ENCODE assay signal across 23 mouse cellular contexts in the genomic region with DNA sequence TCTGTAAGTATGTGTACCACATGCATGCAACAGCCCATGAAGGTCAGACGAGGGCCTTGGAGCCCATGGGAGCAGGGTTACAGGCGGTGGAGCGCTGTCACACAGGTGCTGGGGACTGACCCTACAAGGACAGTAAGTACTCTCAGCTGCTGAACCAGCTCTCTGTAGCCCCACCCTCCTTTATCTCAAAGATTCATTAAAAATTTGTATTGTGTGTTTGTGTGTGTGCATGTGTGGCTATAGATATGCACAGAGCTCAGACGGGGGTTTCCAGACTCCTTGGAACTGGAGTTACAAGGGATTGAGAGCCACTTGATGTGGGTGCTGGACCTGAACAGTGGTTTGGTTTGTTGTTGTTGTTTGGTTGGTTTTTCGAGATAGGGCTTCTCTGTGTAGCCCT. TPM values are rescaled to one million over a fixed set of nuclear protein-coding genes. Genes with fewer than 3 reads are reported as not detected.
DNase-seq lines count a peak whose midpoint lies in the region; ATAC-seq and TF ChIP-seq lines count a peak whose summit lies in the region.
"Had no signal": no experiment of that assay in that cellular context is flagged by ENCODE, and none has a peak within 500 bp of the region (broad histone marks: within the 10 kb centered on the region; RNA-seq: fewer than 3 reads in every experiment).

No protein-coding gene starts in this region.

- H3K36me3 ChIP-seq in liver, embryonic 12.5 days: no peaks in the 10 kb centered on the region
- H3K36me3 ChIP-seq in liver, embryonic 16.5 days (ENCODE audit: control insufficient read depth, insufficient read depth): no peaks in the 10 kb centered on the region
- H3K36me3 ChIP-seq in stomach, postnatal 0 days (ENCODE audit: control insufficient read depth, insufficient read depth, low read length): no peaks in the 10 kb centered on the region
- H3K36me3 ChIP-seq in heart, adult 2 months (ENCODE audit: control insufficient read depth, insufficient read depth, low read length): no peaks in the 10 kb centered on the region
- H3K36me3 ChIP-seq: embryonic facial prominence, embryonic 13.5 days; heart, embryonic 13.5 days; hindbrain, embryonic 13.5 days had no signal

- no peak overlapping the region for H3K4me3 ChIP-seq in liver, embryonic 12.5 days
- no peak overlapping the region for H3K4me3 ChIP-seq in liver, embryonic 16.5 days (ENCODE audit: low read depth, low read length)
- H3K4me3 ChIP-seq in stomach, postnatal 0 days (ENCODE audit: low read depth, low read length): no peak overlapping the region
- no peak overlapping the region for H3K4me3 ChIP-seq in heart, adult 2 months
- H3K4me3 ChIP-seq: embryonic facial prominence, embryonic 13.5 days; forebrain, embryonic 13.5 days; gastrocnemius, adult 2 months; heart, embryonic 13.5 days; hindbrain, embryonic 13.5 days had no signal

- TF ChIP-seq POLR2A in heart, adult 2 months (IDR thresholded peaks at IDR 0.05; ENCODE audit: insufficient read depth, low read depth, low read length): no peak

- peaks cover 65% of the 10 kb centered on the region for H3K4me1 ChIP-seq in liver, embryonic 12.5 days
- peaks cover 24% of the 10 kb centered on the region for H3K4me1 ChIP-seq in liver, embryonic 16.5 days (ENCODE audit: control insufficient read depth, low read depth, low read length)
- no peaks in the 10 kb centered on the region for H3K4me1 ChIP-seq in stomach, postnatal 0 days (replicated peaks; ENCODE audit: control insufficient read depth, insufficient read depth)
- no peaks in the 10 kb centered on the region for H3K4me1 ChIP-seq in heart, adult 2 months (ENCODE audit: control insufficient read depth, insufficient read depth, low read length)
- H3K4me1 ChIP-seq: embryonic facial prominence, embryonic 13.5 days; forebrain, embryonic 13.5 days; hindbrain, embryonic 13.5 days had no signal

- H3K4me2 ChIP-seq in liver, embryonic 12.5 days: no peak overlapping the region
- H3K4me2 ChIP-seq in liver, embryonic 16.5 days (ENCODE audit: low read depth, low read length): no peak overlapping the region
- H3K4me2 ChIP-seq in stomach, postnatal 0 days (replicated peaks; ENCODE audit: low read depth): no peak overlapping the region
- H3K4me2 ChIP-seq: embryonic facial prominence, embryonic 13.5 days; forebrain, embryonic 13.5 days; heart, embryonic 13.5 days; hindbrain, embryonic 13.5 days had no signal

- no peak for TF ChIP-seq CTCF in stomach, postnatal 0 days (IDR thresholded peaks at IDR 0.05; ENCODE audit: low read depth)
- TF ChIP-seq CTCF in heart, adult 2 months (IDR thresholded peaks at IDR 0.05): no peak

- 61% methylated on average over 5 of the region's 5 CpGs for WGBS in liver, embryonic 12.5 days (ENCODE audit: insufficient replicate concordance)
- 46% methylated on average over 5 of the region's 5 CpGs for WGBS in liver, embryonic 16.5 days (ENCODE audit: insufficient replicate concordance)
- 73% methylated on average over 5 of the region's 5 CpGs for WGBS in stomach, postnatal 0 days
- WGBS in heart, adult 2 months: 78% methylated on average over 5 of the region's 5 CpGs

- peaks cover 6% of the 10 kb centered on the region; the same call in 1 of the 2 replicates for H3K27me3 ChIP-seq in liver, embryonic 12.5 days (replicated peaks)
- H3K27me3 ChIP-seq in liver, embryonic 16.5 days (ENCODE audit: control insufficient read depth, insufficient read depth, low read depth, low read length): no peaks in the 10 kb centered on the region
- H3K27me3 ChIP-seq in stomach, postnatal 0 days (ENCODE audit: control insufficient read depth, insufficient read depth, low read length): no peaks in the 10 kb centered on the region
- no peaks in the 10 kb centered on the region for H3K27me3 ChIP-seq in heart, adult 2 months (ENCODE audit: control insufficient read depth, insufficient read depth, low read length)
- H3K27me3 ChIP-seq: embryonic facial prominence, embryonic 13.5 days; forebrain, embryonic 13.5 days; hindbrain, embryonic 13.5 days had no signal

- H3K27ac ChIP-seq in liver, embryonic 12.5 days: peak overlapping the region; percentile 83
- H3K27ac ChIP-seq in liver, embryonic 16.5 days (ENCODE audit: low read length): 0 out of 2 replicates have a peak overlapping the region, but pooled peaks have one; percentile 23
- no peak overlapping the region for H3K27ac ChIP-seq in stomach, postnatal 0 days (replicated peaks)
- no peak overlapping the region for H3K27ac ChIP-seq in heart, adult 2 months
- H3K27ac ChIP-seq: embryonic facial prominence, embryonic 13.5 days; forebrain, embryonic 13.5 days; gastrocnemius, adult 2 months; heart, embryonic 13.5 days; hindbrain, embryonic 13.5 days; hindbrain, postnatal 0 days had no signal

- H3K9me3 ChIP-seq in liver, embryonic 12.5 days (replicated peaks): no peaks in the 10 kb centered on the region
- H3K9me3 ChIP-seq in liver, embryonic 16.5 days (replicated peaks; ENCODE audit: control insufficient read depth, low read length): no peaks in the 10 kb centered on the region; the same call in 1 of the 2 replicates
- no peaks in the 10 kb centered on the region for H3K9me3 ChIP-seq in stomach, postnatal 0 days (ENCODE audit: control insufficient read depth, low read length)
- H3K9me3 ChIP-seq: embryonic facial prominence, embryonic 13.5 days; forebrain, embryonic 13.5 days; hindbrain, embryonic 13.5 days had no signal

- intact Hi-C loops in heart, adult 2 months (cut with DNase I): no loop called here

- H3K9ac ChIP-seq in liver, embryonic 12.5 days: no peak overlapping the region
- no peak overlapping the region for H3K9ac ChIP-seq in liver, embryonic 16.5 days (ENCODE audit: low read depth, low read length)
- H3K9ac ChIP-seq in stomach, postnatal 0 days (ENCODE audit: low read length): no peak overlapping the region
- H3K9ac ChIP-seq in heart, adult 2 months (ENCODE audit: low read depth, low read length): no peak overlapping the region
- H3K9ac ChIP-seq: embryonic facial prominence, embryonic 13.5 days; forebrain, embryonic 13.5 days; forebrain, postnatal 0 days; heart, embryonic 13.5 days; hindbrain, embryonic 13.5 days had no signal

- no peaks in the 10 kb centered on the region for H3K79me2 ChIP-seq in heart, adult 2 months (replicated peaks; ENCODE audit: control insufficient read depth, insufficient read depth, low read length)

- peak; percentile 69 for ATAC-seq in liver, embryonic 12.5 days
- peak; percentile 62 for ATAC-seq in liver, embryonic 16.5 days (ENCODE audit: low read depth)
- ATAC-seq in stomach, postnatal 0 days (ENCODE audit: low FRiP score, low TSS enrichment): no peak
- ATAC-seq: forebrain, embryonic 13.5 days; forebrain, postnatal 0 days; hindbrain, postnatal 0 days had no signal

- peak; percentile 64 for DNase-seq in c-Kit-positive CD71-positive TER-119-positive erythroid progenitor cells, embryonic 14.5 days (ENCODE audit: low spot score)
- no peak for DNase-seq in left cerebral cortex, adult 9 months (ENCODE audit: low spot score in 2 of 2)
- DNase-seq in stomach, postnatal 0 days (ENCODE audit: low spot score): no peak
- DNase-seq in heart, adult 2 months: no peak
- no peak for DNase-seq in layer of hippocampus, adult 9-11 months
- DNase-seq: adrenal gland, adult 8-10 months; adrenal gland, postnatal 36 days; cerebellum, adult 11-12 months; cerebellum, adult 9-10 months; cerebellum, postnatal 25 days; forebrain, postnatal 0 days; gastrocnemius, adult 2 months; gastrocnemius, postnatal 25 days; heart, postnatal 4 days had no signal

- no peak for TF ChIP-seq EP300 in stomach, postnatal 0 days (optimal IDR thresholded peaks at IDR 0.05)
- no peak for TF ChIP-seq EP300 in heart, adult 2 months (IDR thresholded peaks at IDR 0.05; ENCODE audit: insufficient read depth, low read depth, low read length)

RNA-seq across cellular contexts. Expression of gene Aqp3, which starts 16.2 kb away (rescaled TPM):
- 20.9 and 22.3 TPM in 2 replicates for polyA plus RNA-seq in liver, embryonic 12.5 days (2016; fragmentation: Nextera tagmentation; extraction: Ambion mirVana)
- polyA plus RNA-seq in liver, embryonic 16.5 days (2015; fragmentation: Nextera tagmentation; extraction: Ambion mirVana): 10.4 and 11.4 TPM in 2 replicates
- polyA plus RNA-seq in stomach, postnatal 0 days (2015; fragmentation: Nextera tagmentation; extraction: Ambion mirVana): 202 and 227 TPM in 2 replicates
- total RNA-seq in heart, adult 2 months (2021): not detected
- polyA plus RNA-seq in heart, adult 2 months (2012; rRNA removed): 0.20 and 4.2 TPM in 2 replicates
- total RNA-seq: CH12.LX; forebrain, postnatal 0 days; gastrocnemius, adult 2 months; gastrocnemius, postnatal 25 days; granulocyte monocyte progenitor cell, adult 5-6 weeks had no signal
- polyA plus RNA-seq: forebrain, embryonic 13.5 days; hindbrain, embryonic 13.5 days had no signal

RNA-seq across cellular contexts. Expression of gene Aqp7, which starts 33.8 kb away (rescaled TPM):
- polyA plus RNA-seq in liver, embryonic 12.5 days (2016; fragmentation: Nextera tagmentation; extraction: Ambion mirVana): 1.3 and 1.8 TPM in 2 replicates
- 1.1 and 1.4 TPM in 2 replicates for polyA plus RNA-seq in liver, embryonic 16.5 days (2015; fragmentation: Nextera tagmentation; extraction: Ambion mirVana)
- polyA plus RNA-seq in stomach, postnatal 0 days (2015; fragmentation: Nextera tagmentation; extraction: Ambion mirVana): 0.39 and 0.47 TPM in 2 replicates
- 10 to 100 TPM; 21.6 to 33.0 TPM for total RNA-seq in heart, adult 2 months (2021)
- polyA plus RNA-seq in heart, adult 2 months (2012; rRNA removed): 32.7 and 53.4 TPM in 2 replicates
- total RNA-seq: CH12.LX; forebrain, postnatal 0 days; granulocyte monocyte progenitor cell, adult 5-6 weeks; hindbrain, postnatal 0 days had no signal
- polyA plus RNA-seq: forebrain, embryonic 13.5 days; forebrain, postnatal 0 days; heart, embryonic 13.5 days; hindbrain, embryonic 13.5 days had no signal

RNA-seq across cellular contexts. Expression of gene Nol6, which starts 42.5 kb away (rescaled TPM):
- 21.9 and 22.0 TPM in 2 replicates for polyA plus RNA-seq in liver, embryonic 12.5 days (2016; fragmentation: Nextera tagmentation; extraction: Ambion mirVana)
- polyA plus RNA-seq in liver, embryonic 16.5 days (2015; fragmentation: Nextera tagmentation; extraction: Ambion mirVana): 8.5 and 10.1 TPM in 2 replicates
- polyA plus RNA-seq in stomach, postnatal 0 days (2015; fragmentation: Nextera tagmentation; extraction: Ambion mirVana): 9.5 and 10.9 TPM in 2 replicates
- total RNA-seq in heart, adult 2 months (2021): 10 to 100 TPM; 14.9 to 16.4 TPM
- polyA plus RNA-seq in heart, adult 2 months (2012; rRNA removed): 17.6 and 21.2 TPM in 2 replicates

RNA-seq across cellular contexts. Expression of gene Ube2r2, which starts 53.8 kb away (rescaled TPM):
- polyA plus RNA-seq in liver, embryonic 12.5 days (2016; fragmentation: Nextera tagmentation; extraction: Ambion mirVana): 39.9 and 44.8 TPM in 2 replicates
- polyA plus RNA-seq in liver, embryonic 16.5 days (2015; fragmentation: Nextera tagmentation; extraction: Ambion mirVana): 47.9 and 56.0 TPM in 2 replicates
- 76.3 and 89.0 TPM in 2 replicates for polyA plus RNA-seq in stomach, postnatal 0 days (2015; fragmentation: Nextera tagmentation; extraction: Ambion mirVana)
- 100 to 1,000 TPM; 121 to 133 TPM for total RNA-seq in heart, adult 2 months (2021)
- 52.7 and 72.9 TPM in 2 replicates for polyA plus RNA-seq in heart, adult 2 months (2012; rRNA removed)

Comparison
In these comparisons a context has a peak if more than half of its experiments do, and no peak if none do; other contexts are left out.
1. H3K27ac ChIP-seq: peak in liver, embryonic 12.5 days (single experiment) and liver, embryonic 16.5 days (single experiment); none in stomach, postnatal 0 days (single experiment) and heart, adult 2 months (single experiment).
2. RNA of gene Aqp7, which starts 33.8 kb away (polyA plus RNA-seq): 32.7 to 53.4 TPM in heart, adult 2 months; 1.3 to 1.8 TPM in liver, embryonic 12.5 days, 1.1 to 1.4 TPM in liver, embryonic 16.5 days and 0.39 to 0.47 TPM in stomach, postnatal 0 days; every median in the first group is over 10 times any median in the second.